Mouse (Mus musculus): ENCODE data around the gene Siah2. TPM values are rescaled to one million over a fixed set of nuclear protein-coding genes. Genes with fewer than 3 reads are reported as not detected.
A peak's percentile ranks its signal among the peaks of the same experiment; 100 is the strongest.

Siah2 gene
- polyA plus RNA-seq, 1 experiment from 2014 or later, result 10.7 TPM

GRCm38 (mm10) chr3:58689721-58690120 is 2.5 kb downstream of the Siah2 start:
- Histone ChIP-seq H3K4me3 (ENCODE audit: low read depth, low read length) (no peak overlapping the region), H3K4me1 (ENCODE audit: control insufficient read depth, insufficient read depth, low read length) (peaks cover 16% of the 10 kb centered on the region), H3K27me3 (ENCODE audit: control insufficient read depth, insufficient read depth, low read depth, low read length) (no peaks in the 10 kb centered on the region), H3K36me3 (ENCODE audit: control insufficient read depth, insufficient read depth, low read length) (no peaks in the 10 kb centered on the region), H3K9ac (ENCODE audit: low read depth, low read length) (no peak overlapping the region), H3K4me2 (ENCODE audit: low read length) (peak overlapping the region; percentile 61), H3K9me3 (replicated peaks; ENCODE audit: control insufficient read depth, low read length, poor library complexity, severe bottlenecking) (no peaks in the 10 kb centered on the region), H3K27ac (ENCODE audit: low read length) (no peak overlapping the region)
- no peak for ATAC-seq
- 45% methylated on average over 3 of the region's 3 CpGs for WGBS

- H3K27me3 ChIP-seq (ENCODE audit: control insufficient read depth, insufficient read depth, low read depth, low read length), result no peaks in the 10 kb centered on the region
- no peak overlapping the region for H3K9ac ChIP-seq (ENCODE audit: low read depth, low read length)
- no peak for ATAC-seq
- peak overlapping the region; percentile 61 for H3K4me2 ChIP-seq (ENCODE audit: low read length)
- peaks cover 16% of the 10 kb centered on the region for H3K4me1 ChIP-seq (ENCODE audit: control insufficient read depth, insufficient read depth, low read length)
- H3K36me3 ChIP-seq (ENCODE audit: control insufficient read depth, insufficient read depth, low read length), result no peaks in the 10 kb centered on the region
- no peak overlapping the region for H3K27ac ChIP-seq (ENCODE audit: low read length)
- no peak overlapping the region for H3K4me3 ChIP-seq (ENCODE audit: low read depth, low read length)
- WGBS, result 82% methylated on average over 7 of the region's 7 CpGs
- H3K9me3 ChIP-seq (replicated peaks; ENCODE audit: control insufficient read depth, low read length, poor library complexity, severe bottlenecking), result no peaks in the 10 kb centered on the region
Measured at GRCm38 (mm10) chr3:58689105-58689504, 3.1 kb downstream of the Siah2 start.

- Histone ChIP-seq H3K4me1 (ENCODE audit: control insufficient read depth, insufficient read depth, low read length) (peaks cover 16% of the 10 kb centered on the region), H3K36me3 (ENCODE audit: control insufficient read depth, insufficient read depth, low read length) (no peaks in the 10 kb centered on the region), H3K9ac (ENCODE audit: low read depth, low read length) (no peak overlapping the region), H3K4me2 (ENCODE audit: low read length) (no peak overlapping the region), H3K27me3 (ENCODE audit: control insufficient read depth, insufficient read depth, low read depth, low read length) (no peaks in the 10 kb centered on the region), H3K27ac (ENCODE audit: low read length) (no peak overlapping the region), H3K9me3 (replicated peaks; ENCODE audit: control insufficient read depth, low read length, poor library complexity, severe bottlenecking) (no peaks in the 10 kb centered on the region), H3K4me3 (ENCODE audit: low read depth, low read length) (no peak overlapping the region)
- WGBS, result 88% methylated on average over 4 of the region's 4 CpGs
- ATAC-seq, result no peak
Measured at GRCm38 (mm10) chr3:58688551-58688950, 3.6 kb downstream of the Siah2 start.

GRCm38 (mm10) chr3:58686922-58687284 is 5.3 kb downstream of the Siah2 start:
- no peaks in the 10 kb centered on the region for H3K27me3 ChIP-seq (ENCODE audit: control insufficient read depth, insufficient read depth, low read depth, low read length)
- H3K4me1 ChIP-seq (ENCODE audit: control insufficient read depth, insufficient read depth, low read length), result peaks cover 14% of the 10 kb centered on the region
- H3K9ac ChIP-seq (ENCODE audit: low read depth, low read length), result no peak overlapping the region
- no peaks in the 10 kb centered on the region for H3K36me3 ChIP-seq (ENCODE audit: control insufficient read depth, insufficient read depth, low read length)
- no peaks in the 10 kb centered on the region for H3K9me3 ChIP-seq (replicated peaks; ENCODE audit: control insufficient read depth, low read length, poor library complexity, severe bottlenecking)
- H3K27ac ChIP-seq (ENCODE audit: low read length), result no peak overlapping the region
- H3K4me2 ChIP-seq (ENCODE audit: low read length), result no peak overlapping the region
- 96% methylated on average over 2 of the region's 2 CpGs for WGBS
- ATAC-seq, result no peak
- H3K4me3 ChIP-seq (ENCODE audit: low read depth, low read length), result no peak overlapping the region

GRCm38 (mm10) chr3:58686206-58686921 is 5.8 kb downstream of the Siah2 start:
- H3K9ac ChIP-seq (ENCODE audit: low read depth, low read length), result no peak overlapping the region
- H3K27me3 ChIP-seq (ENCODE audit: control insufficient read depth, insufficient read depth, low read depth, low read length), result no peaks in the 10 kb centered on the region
- no peak overlapping the region for H3K4me3 ChIP-seq (ENCODE audit: low read depth, low read length)
- ATAC-seq, result no peak
- 87% methylated on average over 7 of the region's 7 CpGs for whole genome bisulfite sequencing
- no peaks in the 10 kb centered on the region for H3K36me3 ChIP-seq (ENCODE audit: control insufficient read depth, insufficient read depth, low read length)
- H3K4me2 ChIP-seq (ENCODE audit: low read length), result no peak overlapping the region
- H3K27ac ChIP-seq (ENCODE audit: low read length), result no peak overlapping the region
- no peaks in the 10 kb centered on the region for H3K9me3 ChIP-seq (replicated peaks; ENCODE audit: control insufficient read depth, low read length, poor library complexity, severe bottlenecking)
- peaks cover 14% of the 10 kb centered on the region for H3K4me1 ChIP-seq (ENCODE audit: control insufficient read depth, insufficient read depth, low read length)

- Histone ChIP-seq H3K27ac (ENCODE audit: low read length) (no peak overlapping the region), H3K27me3 (ENCODE audit: control insufficient read depth, insufficient read depth, low read depth, low read length) (no peaks in the 10 kb centered on the region), H3K4me3 (ENCODE audit: low read depth, low read length) (no peak overlapping the region), H3K9ac (ENCODE audit: low read depth, low read length) (no peak overlapping the region), H3K9me3 (replicated peaks; ENCODE audit: control insufficient read depth, low read length, poor library complexity, severe bottlenecking) (no peaks in the 10 kb centered on the region), H3K36me3 (ENCODE audit: control insufficient read depth, insufficient read depth, low read length) (no peaks in the 10 kb centered on the region), H3K4me1 (ENCODE audit: control insufficient read depth, insufficient read depth, low read length) (peaks cover 14% of the 10 kb centered on the region), H3K4me2 (ENCODE audit: low read length) (no peak overlapping the region)
- WGBS, result 92% methylated on average over 3 of the region's 3 CpGs
- ATAC-seq, result no peak
Measured at GRCm38 (mm10) chr3:58685396-58685795, 6.8 kb downstream of the Siah2 start.

- H3K27ac ChIP-seq (ENCODE audit: low read length), result no peak overlapping the region
- no peak overlapping the region for H3K4me2 ChIP-seq (ENCODE audit: low read length)
- 91% methylated on average over 7 of the region's 7 CpGs for WGBS
- peaks cover 9% of the 10 kb centered on the region for H3K4me1 ChIP-seq (ENCODE audit: control insufficient read depth, insufficient read depth, low read length)
- H3K36me3 ChIP-seq (ENCODE audit: control insufficient read depth, insufficient read depth, low read length), result no peaks in the 10 kb centered on the region
- no peak overlapping the region for H3K9ac ChIP-seq (ENCODE audit: low read depth, low read length)
- H3K4me3 ChIP-seq (ENCODE audit: low read depth, low read length), result no peak overlapping the region
- H3K27me3 ChIP-seq (ENCODE audit: control insufficient read depth, insufficient read depth, low read depth, low read length), result no peaks in the 10 kb centered on the region
- no peaks in the 10 kb centered on the region for H3K9me3 ChIP-seq (replicated peaks; ENCODE audit: control insufficient read depth, low read length, poor library complexity, severe bottlenecking)
- no peak for ATAC-seq
Measured at GRCm38 (mm10) chr3:58683346-58683745, 8.9 kb downstream of the Siah2 start.

GRCm38 (mm10) chr3:58682336-58682735 is 9.9 kb downstream of the Siah2 start:
- H3K27me3 ChIP-seq (ENCODE audit: control insufficient read depth, insufficient read depth, low read depth, low read length), result no peaks in the 10 kb centered on the region
- H3K4me2 ChIP-seq (ENCODE audit: low read length), result no peak overlapping the region
- H3K4me1 ChIP-seq (ENCODE audit: control insufficient read depth, insufficient read depth, low read length), result peaks cover 9% of the 10 kb centered on the region
- H3K4me3 ChIP-seq (ENCODE audit: low read depth, low read length), result no peak overlapping the region
- WGBS, result 77% methylated on average over 4 of the region's 4 CpGs
- H3K36me3 ChIP-seq (ENCODE audit: control insufficient read depth, insufficient read depth, low read length), result no peaks in the 10 kb centered on the region
- H3K27ac ChIP-seq (ENCODE audit: low read length), result no peak overlapping the region
- ATAC-seq, result no peak
- no peaks in the 10 kb centered on the region for H3K9me3 ChIP-seq (replicated peaks; ENCODE audit: control insufficient read depth, low read length, poor library complexity, severe bottlenecking)
- no peak overlapping the region for H3K9ac ChIP-seq (ENCODE audit: low read depth, low read length)

- no peak for ATAC-seq
- H3K9ac ChIP-seq (ENCODE audit: low read depth, low read length), result no peak overlapping the region
Measured at GRCm38 (mm10) chr3:58681831-58682230, 10.4 kb downstream of the Siah2 start.

More at GRCm38 (mm10) chr3:58681831-58682230, 10.4 kb downstream of the Siah2 start:
- Histone ChIP-seq H3K4me3 (ENCODE audit: low read depth, low read length) (no peak overlapping the region), H3K36me3 (ENCODE audit: control insufficient read depth, insufficient read depth, low read length) (no peaks in the 10 kb centered on the region), H3K27ac (ENCODE audit: low read length) (no peak overlapping the region), H3K9me3 (replicated peaks; ENCODE audit: control insufficient read depth, low read length, poor library complexity, severe bottlenecking) (no peaks in the 10 kb centered on the region), H3K4me2 (ENCODE audit: low read length) (no peak overlapping the region), H3K27me3 (ENCODE audit: control insufficient read depth, insufficient read depth, low read depth, low read length) (no peaks in the 10 kb centered on the region), H3K4me1 (ENCODE audit: control insufficient read depth, insufficient read depth, low read length) (peaks cover 9% of the 10 kb centered on the region)
- WGBS, result 45% methylated on average over 2 of the region's 2 CpGs

All from midbrain, embryonic 16.5 days (tissue).